ENCODE assay signal across 8 mouse cellular contexts in the genomic region with DNA sequence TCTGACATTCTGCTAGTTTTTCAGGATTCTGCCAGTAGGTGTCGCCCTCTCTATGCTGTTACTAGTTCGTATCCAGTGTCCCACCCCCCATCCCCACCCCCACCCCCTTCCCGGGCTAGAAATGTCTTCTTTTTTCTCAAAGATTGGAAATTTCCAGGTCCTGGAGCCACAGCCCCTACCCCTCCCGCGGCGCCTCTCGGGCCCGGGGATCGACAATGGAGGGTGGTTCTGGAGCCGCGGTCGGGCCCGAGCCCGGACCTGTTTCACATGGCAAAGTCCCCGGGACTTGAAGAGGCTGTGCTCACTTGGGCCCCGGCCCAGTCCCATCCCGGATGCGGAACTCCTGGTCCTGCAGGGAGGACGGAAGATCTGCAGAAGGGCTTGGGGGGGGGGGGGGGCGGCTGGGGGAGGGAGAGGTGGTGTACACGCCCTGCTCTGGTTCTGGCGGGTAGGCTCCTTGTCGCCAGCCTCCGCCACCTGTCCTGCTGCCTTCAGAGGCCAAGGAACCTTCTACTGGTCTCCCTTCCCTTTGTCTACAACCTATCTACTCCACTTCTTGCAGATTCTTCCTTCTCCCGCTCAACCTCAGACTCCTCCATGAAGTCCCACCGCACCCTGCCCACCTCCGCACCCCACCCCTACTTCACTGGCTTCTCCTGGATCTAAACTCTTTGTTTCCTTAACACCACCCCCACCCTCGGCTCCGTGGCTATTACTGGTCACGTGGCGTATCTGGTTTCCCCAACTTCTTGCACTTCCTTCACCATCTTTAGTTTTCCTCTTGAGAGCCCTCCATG. TPM values are rescaled to one million over a fixed set of nuclear protein-coding genes. Genes with fewer than 3 reads are reported as not detected.
DNase-seq lines count a peak whose midpoint lies in the region; ATAC-seq lines count a peak whose summit lies in the region.

No protein-coding gene starts in this region.

- ATAC-seq in CD4-positive, CD25-positive, alpha-beta regulatory T cell, adult 4 months, result no peak
- ATAC-seq in intestine, embryonic 16.5 days, result peak; percentile 87

- 5% methylated on average over 31 of the region's 31 CpGs for WGBS in intestine, embryonic 16.5 days
- 5% methylated on average over 28 of the region's 31 CpGs for WGBS in midbrain, embryonic 10.5 days

- intact Hi-C loops in left cerebral cortex, postnatal 36 days (cut with DNase I), result loop anchor here (5.0 kb wide), 1 partner anchor 383 kb away; no protein-coding TSS in a partner anchor

- peak overlapping the region; percentile 80 for H3K27ac ChIP-seq in intestine, embryonic 16.5 days (ENCODE audit: low read length)
- peak overlapping the region; percentile 95 for H3K27ac ChIP-seq in midbrain, embryonic 10.5 days (replicated peaks)

- DNase-seq in CD4-positive, CD25-positive, alpha-beta regulatory T cell, adult 2 months (ENCODE audit: low read depth, low spot score), result peak; percentile 80
- peak; percentile 91 for DNase-seq in embryo, embryonic 11 days
- peak; percentile 65 to 86 for DNase-seq in gastrocnemius, postnatal 4 days (ENCODE audit: low spot score in 2 of 2)
- DNase-seq in left cerebral cortex, postnatal 36 days (ENCODE audit: low spot score in 2 of 2), result peak; percentile 50 to 75
- peak; percentile 85 for DNase-seq in midbrain, embryonic 10.5 days (ENCODE audit: low spot score)
- peak; percentile 74 for DNase-seq in skeletal muscle tissue, adult 2 months (ENCODE audit: low read depth, low spot score)

- H3K36me3 ChIP-seq in intestine, embryonic 16.5 days (ENCODE audit: control insufficient read depth, insufficient read depth, low read length), result no peaks in the 10 kb centered on the region
- no peaks in the 10 kb centered on the region for H3K36me3 ChIP-seq in midbrain, embryonic 10.5 days

- peaks cover 3% of the 10 kb centered on the region; the same call in 1 of the 2 replicates for H3K4me1 ChIP-seq in intestine, embryonic 16.5 days (ENCODE audit: control insufficient read depth, insufficient read depth, low read length)
- H3K4me1 ChIP-seq in midbrain, embryonic 10.5 days, result peaks cover 30% of the 10 kb centered on the region

- H3K9me3 ChIP-seq in intestine, embryonic 16.5 days (ENCODE audit: control insufficient read depth, low read length), result no peaks in the 10 kb centered on the region
- H3K9me3 ChIP-seq in midbrain, embryonic 10.5 days (replicated peaks), result no peaks in the 10 kb centered on the region

- H3K27me3 ChIP-seq in intestine, embryonic 16.5 days (replicated peaks; ENCODE audit: control insufficient read depth, insufficient read depth, low read length), result no peaks in the 10 kb centered on the region
- H3K27me3 ChIP-seq in midbrain, embryonic 10.5 days (ENCODE audit: low read depth, poor library complexity, severe bottlenecking), result no peaks in the 10 kb centered on the region

- peak overlapping the region; percentile 81 for H3K9ac ChIP-seq in intestine, embryonic 16.5 days (ENCODE audit: low read depth, low read length)

- peak overlapping the region; percentile 64 for H3K4me3 ChIP-seq in intestine, embryonic 16.5 days (ENCODE audit: low read length)
- H3K4me3 ChIP-seq in midbrain, embryonic 10.5 days, result peak overlapping the region; percentile 66

- H3K4me2 ChIP-seq in intestine, embryonic 16.5 days (ENCODE audit: low read depth, low read length), result peak overlapping the region; percentile 79

RNA-seq across cellular contexts. Expression of a gene that starts 25.7 kb away (rescaled TPM):
- polyA plus RNA-seq in CD4-positive, CD25-positive, alpha-beta regulatory T cell, adult 4 months (2017; shearing (Covaris generic)), result 10 to 100 TPM; 63.8 to 72.5 TPM
- total RNA-seq in gastrocnemius, postnatal 4 days (2021), result 10 to 100 TPM; 38.5 to 38.9 TPM
- polyA plus RNA-seq in intestine, embryonic 16.5 days (2015; fragmentation: Nextera tagmentation; extraction: Ambion mirVana), result 52.1 and 57.1 TPM in 2 replicates
- 10 to 100 TPM; 25.5 to 26.8 TPM for total RNA-seq in left cerebral cortex, postnatal 36 days (2021)
- polyA plus RNA-seq in midbrain, embryonic 10.5 days (2016; fragmentation: Nextera tagmentation; extraction: Ambion mirVana), result 76.4 and 79.9 TPM in 2 replicates

RNA-seq across cellular contexts. Expression of a gene that starts 48.8 kb away (rescaled TPM):
- polyA plus RNA-seq in CD4-positive, CD25-positive, alpha-beta regulatory T cell, adult 4 months (2017; shearing (Covaris generic)), result 1 to 10 TPM in 1 of 2 experiments, under 1 TPM in 1; 1.00 to 1.4 TPM
- total RNA-seq in gastrocnemius, postnatal 4 days (2021), result 1 to 10 TPM; 5.9 to 6.3 TPM
- 5.9 and 6.9 TPM in 2 replicates for polyA plus RNA-seq in intestine, embryonic 16.5 days (2015; fragmentation: Nextera tagmentation; extraction: Ambion mirVana)
- 1 to 10 TPM; 4.7 to 4.9 TPM for total RNA-seq in left cerebral cortex, postnatal 36 days (2021)
- polyA plus RNA-seq in midbrain, embryonic 10.5 days (2016; fragmentation: Nextera tagmentation; extraction: Ambion mirVana), result 31.7 and 32.1 TPM in 2 replicates
